Mouse (Mus musculus): ENCODE measurements at regions not wholly inside any gene's neighbourhood (a gene's known extent, or its start where the extent isn't known, plus 50 kb on each side); places are given as distances from the start of the nearest gene placed in this dataset.

DNA sequence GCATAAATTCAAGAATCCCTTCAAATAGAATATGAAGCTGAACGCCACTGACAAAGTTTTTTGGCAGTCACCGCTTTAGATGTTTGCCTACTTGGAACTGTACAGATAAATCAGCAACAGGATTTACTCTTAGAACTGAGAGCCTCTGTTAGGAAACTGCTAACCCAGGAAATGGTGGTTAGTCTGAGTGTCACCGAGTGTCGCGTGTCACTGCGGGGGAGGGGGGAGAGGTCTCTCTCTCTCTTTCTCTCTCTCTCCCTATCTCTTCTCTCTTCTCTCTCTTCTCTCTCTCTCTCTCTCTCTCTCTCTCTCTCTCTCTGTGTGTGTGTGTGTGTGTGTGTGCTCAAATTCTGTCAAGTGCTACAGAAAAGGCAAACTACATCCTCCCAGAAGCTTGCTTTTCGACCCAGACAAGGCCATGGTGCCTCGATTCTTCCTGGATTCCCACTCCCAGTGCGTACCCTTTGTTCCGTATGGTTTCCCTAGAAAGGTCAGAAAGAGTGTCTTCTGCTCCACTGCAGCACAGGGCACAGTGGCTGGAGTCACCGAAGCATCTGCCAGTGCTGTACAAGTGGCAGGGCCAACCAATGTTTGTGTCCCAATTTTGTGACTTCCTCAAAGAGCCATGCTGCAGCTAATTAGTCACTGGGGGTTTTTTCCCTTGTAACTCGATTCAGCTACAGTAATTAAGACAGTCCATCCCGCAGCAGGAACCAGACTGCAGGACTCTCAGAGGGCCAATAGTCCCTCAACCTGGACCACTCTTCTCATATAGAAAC lies 87.0 kb downstream of the Cog6 start:
- no peak for DNase-seq (ENCODE audit: low spot score in 2 of 2)

DNA sequence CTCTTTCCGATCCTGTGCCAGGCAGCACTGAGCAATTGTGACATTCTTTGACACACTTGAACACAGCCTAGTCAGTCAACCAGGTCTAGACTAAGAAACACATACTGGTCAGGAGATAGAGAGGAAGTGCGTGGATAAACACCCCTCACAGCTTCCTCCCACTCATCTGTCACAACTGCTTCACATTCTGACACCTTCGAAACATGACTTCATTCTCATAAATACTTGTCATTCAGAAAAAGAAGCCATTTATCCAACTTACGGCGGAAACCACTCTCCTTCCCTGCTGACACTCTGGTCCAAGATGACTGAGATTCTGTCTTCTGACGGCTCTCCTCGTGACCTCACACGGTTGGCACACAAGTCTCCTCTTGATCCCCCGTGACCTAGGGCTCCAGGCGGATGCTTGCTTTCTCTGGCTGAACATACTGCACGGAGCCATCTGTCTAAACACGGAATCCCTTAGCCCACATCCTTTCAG lies 89.6 kb downstream of the Cog6 start:
- no peak for DNase-seq (ENCODE audit: low spot score in 2 of 2)

DNA sequence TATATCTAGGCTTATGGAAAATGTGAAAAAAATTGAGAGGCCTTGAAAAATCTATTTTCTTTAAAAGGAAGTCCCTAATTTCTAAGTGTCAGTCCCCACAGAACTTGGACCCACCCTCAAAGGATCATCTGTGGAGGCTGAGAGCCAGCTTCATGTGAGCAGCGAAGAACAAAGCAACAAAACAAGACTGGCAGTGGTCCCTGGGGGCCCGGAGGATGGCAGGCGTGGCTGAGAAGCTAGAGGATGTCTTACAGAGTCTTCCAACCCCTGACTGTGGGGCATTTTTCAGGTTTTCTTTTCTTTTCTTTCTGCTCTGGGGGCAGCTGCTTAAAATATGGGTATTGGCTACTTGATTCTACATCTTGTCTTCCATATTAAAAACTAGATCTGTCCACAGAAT lies 90.5 kb downstream of the Cog6 start:
- DNase-seq (ENCODE audit: low spot score in 2 of 2), result no peak

DNA sequence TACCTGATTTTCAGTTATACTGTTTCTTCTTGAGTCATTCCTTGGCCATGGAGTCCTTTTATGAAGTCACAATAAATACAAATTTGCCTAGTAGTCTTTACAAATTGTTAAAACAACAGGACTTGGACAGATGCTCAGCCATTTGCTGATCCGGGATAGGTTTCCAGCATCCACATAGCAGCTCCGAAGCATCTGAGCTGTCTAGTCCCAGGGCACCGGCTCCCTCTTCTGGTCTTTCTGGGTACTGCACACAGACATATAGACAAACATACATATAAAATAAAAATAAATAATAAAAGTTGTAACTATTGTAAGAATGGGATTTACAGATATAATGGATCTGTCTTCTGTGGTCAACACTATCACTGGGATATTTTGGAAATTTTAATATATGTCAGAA lies 91.8 kb downstream of the Cog6 start:
- DNase-seq (ENCODE audit: low spot score in 2 of 2), result no peak

DNA sequence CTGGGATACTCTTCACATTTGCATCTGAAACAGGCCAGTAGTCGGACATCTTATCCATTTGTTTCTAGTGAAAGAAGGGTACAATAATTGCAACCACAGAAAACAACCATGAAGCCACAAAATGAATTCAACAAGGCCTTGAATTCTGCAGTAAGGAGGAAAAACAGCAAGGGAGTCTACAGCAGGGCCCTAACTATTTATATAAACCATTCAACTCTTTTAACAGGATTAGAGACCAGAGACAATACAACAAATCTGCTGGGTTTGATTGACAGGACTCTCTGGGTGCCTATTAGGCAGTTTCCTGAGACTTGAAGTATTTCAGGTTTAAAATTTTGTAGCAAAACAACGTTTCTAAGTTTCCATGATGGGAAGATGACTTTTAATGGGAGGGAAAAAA lies 92.4 kb downstream of the Cog6 start:
- no peak for DNase-seq (ENCODE audit: low spot score in 2 of 2)

DNA sequence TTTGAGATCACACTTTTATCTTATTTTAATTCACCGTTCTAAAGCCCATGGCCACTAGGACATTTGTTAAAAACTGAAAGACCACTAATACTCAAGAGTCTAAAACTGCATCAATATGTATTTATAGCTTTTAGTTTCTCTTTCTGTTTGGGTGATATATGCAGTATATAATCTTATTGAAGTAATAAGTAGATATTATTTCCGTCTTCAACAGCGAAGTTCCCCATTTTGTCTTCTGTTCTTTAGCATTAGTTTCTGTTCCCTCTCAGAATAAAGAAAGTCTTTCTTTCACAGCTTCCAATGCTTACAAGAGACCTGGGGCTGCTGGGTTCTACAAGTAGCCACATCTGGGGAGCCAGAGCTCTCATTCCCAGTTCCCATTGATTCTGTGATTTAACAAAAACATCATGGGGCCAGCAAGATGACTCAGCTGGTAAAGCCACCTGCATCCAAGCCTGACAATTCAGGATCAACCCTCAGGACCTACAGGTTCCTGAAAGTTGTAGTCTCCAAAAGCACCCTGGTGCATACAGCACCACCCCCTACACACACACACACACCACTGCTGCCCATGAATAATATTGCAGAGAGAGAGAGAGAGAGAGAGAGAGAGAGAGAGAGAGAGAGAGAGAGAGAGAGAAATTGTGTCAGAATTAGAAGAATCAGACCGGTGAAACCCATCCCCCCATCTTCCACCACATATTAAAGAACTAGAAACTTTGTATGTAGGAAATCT lies 93.0 kb downstream of the Cog6 start:
- no peak for DNase-seq (ENCODE audit: low spot score in 2 of 2)

DNA sequence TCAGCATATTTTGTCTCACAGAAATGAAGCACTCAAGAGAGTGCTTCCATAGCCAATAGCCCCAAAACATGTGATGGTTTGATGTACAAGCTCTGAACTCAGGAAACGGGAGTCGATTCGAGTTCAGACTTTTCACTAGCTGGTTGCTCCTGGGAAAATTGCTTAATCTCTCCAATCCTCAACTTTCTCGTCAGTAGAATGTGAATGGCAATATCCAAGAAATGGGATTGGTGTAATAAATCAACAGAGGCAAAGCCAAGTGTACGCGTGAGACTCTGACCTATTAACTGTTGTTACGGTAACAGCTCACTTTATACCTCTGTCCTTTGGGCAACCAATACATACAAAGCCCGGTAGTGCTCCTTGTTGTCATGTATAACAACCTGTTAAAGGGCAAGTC lies 94.6 kb downstream of the Cog6 start:
- DNase-seq (ENCODE audit: low spot score in 2 of 2), result no peak

DNA sequence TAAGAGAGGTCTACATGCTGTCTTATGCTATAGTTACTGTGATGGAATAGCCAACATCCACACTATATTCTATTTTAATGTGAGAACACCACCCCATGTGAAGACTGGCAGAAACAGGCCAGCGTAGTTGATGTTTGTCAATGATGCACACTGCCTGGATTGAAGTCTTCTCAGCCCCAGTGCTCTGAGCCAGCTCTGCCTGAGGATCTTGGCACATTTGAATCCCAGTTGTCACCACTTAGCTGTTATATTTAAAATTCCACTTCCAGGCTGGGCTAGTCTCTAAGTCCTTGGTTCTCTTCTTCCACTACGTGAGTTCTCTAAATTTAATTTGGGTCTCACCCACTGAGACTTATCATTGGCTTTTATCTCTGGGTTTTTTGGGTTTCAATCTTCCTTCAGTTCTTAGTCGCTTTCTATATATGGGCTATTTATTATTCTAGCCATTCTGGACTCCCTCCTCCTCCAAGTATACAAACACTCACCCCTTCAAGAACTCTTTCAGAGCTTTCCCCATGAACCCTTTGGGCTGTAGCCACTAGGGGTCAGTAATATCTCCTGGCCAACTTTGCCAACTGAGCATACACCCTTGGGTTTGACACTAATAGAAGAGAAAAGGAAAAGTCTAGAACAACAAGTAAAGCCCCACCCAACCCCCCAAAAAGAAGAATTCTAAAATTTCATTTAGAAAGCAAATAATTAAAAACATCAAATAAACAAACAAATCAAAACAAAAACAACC lies 110.0 kb downstream of the Cog6 start:
- DNase-seq (ENCODE audit: low spot score in 2 of 2), result no peak

DNA sequence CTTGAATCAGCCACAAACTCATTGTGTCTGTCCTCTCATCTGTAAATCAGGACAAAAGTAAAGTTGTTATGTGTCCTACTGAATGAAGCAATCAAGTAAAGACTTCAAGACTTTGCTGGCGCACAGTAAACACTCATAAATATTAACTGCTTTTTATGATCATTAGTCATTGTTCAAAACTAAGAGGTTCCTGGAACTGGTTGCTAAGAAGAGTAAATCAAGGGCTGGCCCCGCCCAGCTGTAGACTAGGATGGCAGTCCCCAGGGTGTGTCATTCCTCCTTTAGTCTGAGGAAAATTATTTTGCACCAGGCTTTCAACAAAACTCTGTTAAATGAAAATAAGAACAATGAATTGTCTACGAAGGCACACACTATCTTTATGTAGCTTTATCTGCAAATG lies 113.0 kb downstream of the Cog6 start:
- DNase-seq (ENCODE audit: low spot score in 2 of 2), result no peak

DNA sequence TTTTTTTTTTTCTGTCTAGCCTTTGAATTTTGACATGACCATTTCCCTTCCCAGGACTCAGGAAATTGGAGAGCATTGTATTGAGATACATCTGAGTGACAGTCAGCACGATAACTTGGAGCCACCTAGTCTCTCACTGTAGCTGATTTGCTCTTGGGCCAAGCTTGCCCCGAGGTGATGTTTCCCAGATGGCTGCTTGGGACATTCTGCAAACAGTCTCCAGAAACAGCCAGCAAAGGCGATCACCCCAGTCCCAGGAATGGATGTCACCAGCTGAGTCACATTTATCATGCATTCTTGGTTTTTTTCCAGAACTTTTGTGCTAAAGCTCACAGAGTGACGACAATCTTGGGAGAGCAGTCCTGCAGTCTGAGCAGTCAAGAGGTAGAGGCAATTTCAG lies 119.4 kb downstream of the Cog6 start:
- DNase-seq (ENCODE audit: low spot score in 2 of 2), result no peak

DNA sequence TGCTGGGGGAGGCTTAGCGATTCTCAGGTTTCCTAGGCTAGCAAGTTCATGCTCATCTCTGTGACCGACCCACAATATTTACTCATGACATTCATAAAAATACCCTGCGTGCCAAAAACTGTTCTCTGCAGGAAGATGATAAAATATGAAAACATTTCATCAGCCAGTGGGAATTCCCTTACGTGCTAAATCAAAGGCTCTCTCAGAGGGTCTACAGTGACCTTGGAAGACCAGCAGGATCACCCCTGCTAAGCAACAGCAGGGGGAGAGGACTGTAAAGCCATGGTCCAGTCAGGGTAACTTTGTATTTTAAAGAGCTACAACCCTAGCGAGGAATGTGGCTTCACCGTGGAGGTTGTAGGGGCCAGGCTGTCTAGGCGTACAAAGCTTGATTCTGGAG lies 120.6 kb downstream of the Cog6 start:
- DNase-seq (ENCODE audit: low spot score in 2 of 2), result no peak

DNA sequence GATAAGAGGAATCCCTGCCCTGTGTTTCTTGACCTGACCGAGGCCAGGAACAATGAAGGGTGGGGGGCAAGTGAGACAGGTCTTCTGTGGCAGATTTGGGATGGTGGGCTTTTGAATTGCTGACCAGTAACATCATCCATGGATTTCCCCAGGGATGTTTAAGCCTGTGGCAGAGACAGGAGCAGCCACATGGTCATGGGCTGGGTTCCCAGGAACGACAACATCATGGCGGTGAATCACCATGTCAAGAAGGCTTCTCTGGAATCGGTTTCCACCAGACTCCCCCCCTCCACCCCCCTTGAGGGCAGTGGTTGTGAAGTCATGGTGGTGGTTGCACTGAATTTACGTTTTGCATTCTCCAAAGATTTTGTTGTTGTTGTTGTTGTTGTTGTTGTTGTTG lies 121.3 kb downstream of the Cog6 start:
- no peak for DNase-seq (ENCODE audit: low spot score in 2 of 2)

DNA sequence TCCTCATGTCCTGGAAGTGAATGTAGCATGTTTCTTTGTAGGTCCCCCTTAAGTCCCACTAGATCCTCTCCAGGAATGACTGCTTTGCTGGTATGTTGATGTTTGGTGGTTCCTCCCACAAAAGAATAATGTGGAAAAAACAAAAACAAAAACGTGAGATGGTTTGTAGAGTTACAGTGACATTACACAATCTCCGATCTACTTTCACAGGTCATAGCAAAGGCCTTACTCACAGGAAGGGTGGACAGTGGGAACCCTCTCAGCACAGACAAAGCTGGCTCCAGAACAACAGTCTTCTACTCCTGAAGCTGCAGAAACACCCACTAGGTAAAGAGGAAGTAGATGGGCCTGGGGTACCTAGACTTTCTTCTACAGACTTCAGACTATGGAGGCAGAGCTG lies 122.2 kb downstream of the Cog6 start:
- no peak for DNase-seq (ENCODE audit: low spot score in 2 of 2)

DNA sequence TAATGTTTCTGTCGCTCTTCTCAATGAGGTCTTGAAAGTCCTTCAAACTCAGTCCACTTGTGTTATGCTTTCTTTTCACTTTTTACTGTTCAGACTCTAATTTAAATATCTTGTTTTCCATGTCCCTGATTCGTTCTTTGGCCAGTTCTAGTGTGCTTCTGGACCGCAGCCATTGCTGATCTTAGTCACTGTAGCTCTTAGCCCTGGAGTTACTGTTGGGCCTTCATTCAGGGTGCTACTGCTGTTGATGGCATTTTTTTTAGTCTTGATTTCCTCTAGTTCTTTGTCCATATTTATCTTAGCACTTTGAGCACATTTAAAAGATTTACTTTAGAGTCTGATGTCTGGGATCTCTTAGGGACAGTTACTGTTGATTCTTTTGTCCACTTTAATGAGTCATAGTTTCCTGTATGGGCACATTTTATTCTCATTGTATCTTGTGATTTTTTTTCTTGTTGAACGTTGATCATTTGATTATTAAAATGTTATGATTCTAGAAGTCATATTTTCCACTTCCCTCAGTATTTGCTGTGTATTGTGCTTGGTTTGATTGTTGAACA lies 127.8 kb downstream of the Cog6 start:
- DNase-seq (ENCODE audit: low spot score in 2 of 2), result no peak

DNA sequence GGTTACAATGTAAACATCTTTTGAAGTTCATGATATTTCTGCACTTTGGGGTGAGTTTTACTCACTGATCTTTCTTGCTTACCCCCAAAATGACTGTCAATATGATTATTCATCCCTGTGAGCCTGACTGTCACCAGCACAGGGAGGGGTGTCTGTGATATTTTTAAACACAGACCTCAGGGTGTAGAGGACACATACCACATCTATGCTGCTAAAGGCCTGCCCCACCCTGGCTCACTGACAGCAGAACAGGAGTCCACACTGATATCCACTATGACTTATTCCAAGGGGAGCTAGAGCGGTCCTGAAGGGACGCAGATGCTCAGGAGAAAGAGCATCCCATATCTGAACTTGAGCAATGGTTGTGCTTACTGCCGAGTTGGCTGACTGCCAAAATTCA lies 135.1 kb downstream of the Cog6 start:
- no peak for DNase-seq (ENCODE audit: low spot score in 2 of 2)

DNA sequence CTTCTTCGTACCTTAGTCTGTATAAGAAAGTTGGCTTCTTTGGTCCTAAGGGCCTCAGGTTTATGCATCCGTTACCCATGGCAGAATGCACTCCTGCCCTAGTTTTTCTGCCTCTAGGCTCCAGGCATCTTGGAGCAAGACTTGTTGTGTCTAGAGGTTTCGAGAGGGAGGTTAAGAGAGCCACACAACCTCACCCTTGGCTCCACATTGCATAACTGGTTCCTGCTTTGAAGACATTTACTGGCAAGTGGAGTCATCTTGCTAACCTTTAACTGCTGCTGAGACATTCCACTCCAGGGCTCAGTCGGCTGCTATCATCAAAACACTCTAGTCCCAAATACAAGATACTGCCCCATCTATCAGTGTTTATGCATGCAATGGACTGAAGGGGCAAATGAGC lies 135.9 kb downstream of the Cog6 start:
- DNase-seq (ENCODE audit: low spot score in 2 of 2), result no peak

DNA sequence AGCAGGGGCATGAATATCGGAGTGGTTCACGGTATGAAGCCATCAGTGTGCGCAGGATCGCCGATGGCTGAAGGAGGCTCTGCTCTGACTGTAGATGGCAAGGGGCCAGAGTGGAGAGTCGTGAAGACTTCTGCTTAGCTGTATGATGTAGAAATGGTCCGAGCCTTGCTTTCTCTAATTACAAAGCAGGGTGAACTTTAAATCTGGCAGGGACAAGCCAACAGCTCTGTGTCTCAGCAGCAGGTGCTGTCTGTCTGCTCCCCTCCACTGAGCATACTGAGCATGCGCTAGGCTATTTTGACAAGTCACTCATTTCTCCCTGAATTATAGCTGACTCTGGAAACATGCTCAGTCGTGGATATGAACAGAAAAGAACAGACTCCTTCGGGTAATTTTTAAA lies 137.3 kb downstream of the Cog6 start:
- no peak for DNase-seq (ENCODE audit: low spot score in 2 of 2)

DNA sequence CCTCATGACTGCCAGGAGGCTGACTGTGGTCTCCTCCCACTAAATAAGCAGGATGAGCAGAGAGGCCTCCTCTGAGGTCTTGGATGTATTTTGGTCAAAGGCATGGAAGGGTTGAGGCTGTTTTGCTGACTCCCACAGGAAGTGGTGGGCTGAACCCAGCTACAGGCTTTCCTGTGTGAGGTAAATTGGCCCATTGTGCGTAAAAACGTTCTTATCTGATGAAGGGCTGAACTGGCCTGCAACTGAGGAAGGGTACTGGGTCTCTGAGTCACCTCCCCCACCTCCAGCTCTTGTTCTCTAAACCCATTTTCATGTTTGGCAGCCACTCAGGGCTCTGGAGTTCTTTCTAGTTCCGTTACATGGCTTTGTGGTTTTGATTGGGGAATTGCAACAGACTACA lies 138.7 kb downstream of the Cog6 start:
- no peak for DNase-seq (ENCODE audit: low spot score in 2 of 2)

DNA sequence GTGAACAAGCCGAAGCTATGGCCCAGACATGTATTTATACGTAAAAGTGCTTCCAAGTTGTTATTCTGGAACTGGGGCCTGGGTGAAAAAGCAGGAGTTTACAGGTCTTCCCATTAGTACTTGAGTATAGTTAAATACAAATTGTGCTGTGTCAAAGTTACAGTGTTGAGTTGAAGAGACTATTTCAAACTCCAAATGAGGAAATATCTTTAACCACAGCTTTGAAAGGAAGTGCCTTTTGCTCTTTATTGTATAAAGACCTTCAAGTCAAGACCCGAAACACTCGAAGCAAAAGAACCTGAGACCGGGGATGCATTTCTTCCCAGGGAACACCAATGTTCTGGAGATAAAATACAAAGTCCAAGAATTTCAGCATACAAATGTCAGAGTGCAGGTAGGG lies 144.8 kb downstream of the Cog6 start:
- no peak for DNase-seq (ENCODE audit: low spot score in 2 of 2)

DNA sequence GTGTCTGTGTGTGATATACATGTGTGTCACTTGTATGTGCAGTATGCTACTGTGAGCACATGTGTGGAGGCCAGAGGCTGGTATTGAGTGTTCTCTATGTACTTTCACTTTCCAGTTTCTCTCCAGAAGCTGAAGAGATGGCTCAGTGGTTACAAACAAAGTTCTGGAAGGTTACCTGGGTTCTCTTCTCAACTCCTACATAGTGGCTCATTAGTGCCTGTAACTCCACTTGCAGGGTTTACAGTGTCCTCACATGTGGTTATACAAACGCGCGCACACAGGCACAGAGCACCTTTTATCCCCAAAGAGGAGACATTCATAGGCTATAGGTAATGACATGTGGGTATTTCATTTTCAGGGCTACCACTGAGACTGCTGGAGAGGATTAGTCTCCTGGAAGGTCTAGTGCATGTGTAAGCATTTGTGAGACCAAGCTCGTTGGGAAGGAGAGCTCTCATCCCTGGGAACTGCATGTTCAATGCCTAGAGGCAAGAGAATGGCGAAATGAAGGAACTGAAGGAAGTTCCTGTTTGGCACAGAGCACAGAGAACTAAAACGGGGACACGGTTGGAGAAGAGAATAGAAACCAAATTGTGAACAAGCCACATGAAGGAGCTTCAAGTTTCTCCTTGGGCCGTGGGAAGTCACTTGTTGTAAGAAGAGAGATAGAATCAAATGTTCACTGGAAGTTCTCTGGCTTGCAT lies 153.7 kb downstream of the Cog6 start:
- DNase-seq (ENCODE audit: low spot score in 2 of 2), result no peak

DNA sequence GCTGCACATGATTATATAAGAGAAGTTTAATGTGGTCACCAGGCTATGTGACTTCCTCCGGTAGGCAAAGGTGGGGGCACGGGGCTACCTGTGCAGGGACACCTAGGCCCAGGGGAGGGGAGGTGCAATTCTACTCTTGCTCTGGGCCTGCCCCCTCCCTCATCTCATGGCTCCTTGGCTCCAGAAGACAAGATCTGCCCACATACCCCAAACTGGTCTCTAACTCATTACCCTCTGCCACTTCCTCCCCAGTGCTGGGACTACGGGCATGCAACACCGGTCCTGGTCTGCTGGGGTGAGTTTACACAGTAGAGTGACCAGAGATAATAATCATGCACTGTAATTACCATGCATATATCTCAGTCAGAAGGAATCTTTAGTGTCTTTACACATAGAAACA lies 155.0 kb downstream of the Cog6 start:
- DNase-seq (ENCODE audit: low spot score in 2 of 2), result no peak

DNA sequence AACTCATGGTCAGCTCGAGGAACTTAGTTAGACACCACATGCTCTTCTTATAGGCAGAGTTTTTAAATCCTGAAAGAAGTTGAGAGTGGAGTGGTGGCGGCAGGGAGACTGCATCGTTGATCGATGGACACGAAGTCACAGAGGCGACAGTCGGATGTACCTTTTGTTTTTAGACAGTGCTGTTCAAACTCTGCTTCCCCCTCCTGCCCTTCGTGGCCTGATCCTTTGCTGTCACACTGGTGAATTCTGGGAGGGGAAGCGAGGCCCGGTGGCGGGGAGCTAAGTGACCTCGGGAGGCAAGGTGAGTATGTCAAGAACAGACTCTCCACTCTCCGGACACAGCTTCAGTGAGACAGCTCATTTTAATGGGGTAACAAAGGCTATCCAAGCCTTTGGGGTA lies 155.5 kb downstream of the Cog6 start:
- no peak for DNase-seq (ENCODE audit: low spot score in 2 of 2)

Measured in layer of hippocampus, adult 8-10 months (tissue).